Mouse (Mus musculus) brain, embryonic 14.5 days (tissue): ENCODE data around the gene Lrcol1. TPM values are rescaled to one million over a fixed set of nuclear protein-coding genes. Genes with fewer than 3 reads are reported as not detected.

Experiments used
- DNase-seq: peaks from one replicate; pipeline ENCODE4 v3.0.0-alpha.2; 2011; ENCODE audit warnings: low read depth
- CTCF ChIP-seq: fragments of 200-500 bp; IDR thresholded peaks from 2 replicates; pipeline ENCODE4 v1.5.1; 2012; ENCODE audit warnings: inconsistent platforms, mild to moderate bottlenecking, moderate library complexity, borderline replicate concordance; ENCODE audit not compliant: insufficient read depth, insufficient read length; ENCODE audit errors: extremely low read depth
- POLR2A ChIP-seq: fragments of 200-500 bp; IDR thresholded peaks from 2 replicates; pipeline ENCODE4 v1.6.1; 2012; ENCODE audit warnings: mild to moderate bottlenecking, inconsistent platforms, borderline replicate concordance; ENCODE audit not compliant: poor library complexity, insufficient read depth, insufficient read length, severe bottlenecking; ENCODE audit errors: extremely low read depth
- polyA plus RNA-seq: library from polyadenylated mRNA; depleted of rRNA; stranded (reverse); fragments of >200 nt; gene quantifications from 2 replicates; pipeline ENCODE4 v1.2.3, GENCODE M21; 2012

The Lrcol1 gene
- polyA plus RNA-seq, 1 experiment: not detected

DNA sequence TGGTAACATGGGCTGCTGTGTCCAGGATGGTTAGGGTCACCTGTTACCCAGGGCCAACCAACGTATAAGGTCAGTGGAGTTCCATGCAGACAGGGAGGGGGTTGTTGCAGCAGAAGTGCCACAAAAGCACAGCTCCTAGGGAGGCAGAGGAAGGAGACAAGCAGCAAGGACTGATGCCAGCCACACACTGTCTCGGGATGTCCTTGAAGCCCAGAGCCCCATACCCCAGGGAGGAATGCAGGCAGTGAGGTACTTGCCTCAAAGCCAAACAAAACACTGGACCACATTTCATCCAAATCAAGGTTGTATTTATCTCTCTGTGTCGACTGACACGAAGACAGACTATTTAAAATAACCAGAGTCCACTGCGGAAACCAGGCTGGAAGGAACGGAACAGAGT is 16.9 kb downstream of the Lrcol1 start:
- DNase-seq: no peak
- TF ChIP-seq POLR2A: no peak
- no peak for TF ChIP-seq CTCF

DNA sequence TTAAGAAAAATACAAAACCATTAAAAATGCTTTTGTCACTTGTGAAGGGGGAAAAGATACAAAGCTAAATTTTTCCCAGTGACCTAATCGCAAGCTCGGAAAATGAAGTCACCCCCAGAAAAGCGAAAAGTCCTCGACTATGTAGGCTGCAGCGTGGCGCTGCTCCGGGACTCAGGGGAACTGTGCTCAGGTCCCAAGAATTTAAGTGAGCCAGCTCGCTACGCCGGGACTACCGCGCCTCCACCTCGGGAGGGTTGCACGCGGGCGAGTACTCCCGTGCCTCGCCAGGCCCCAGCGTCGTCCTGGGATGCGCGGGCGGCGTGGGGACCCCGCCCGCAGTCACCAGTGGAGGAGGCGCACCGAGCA is 18.3 kb downstream of the Lrcol1 start:
- DNase-seq: no peak
- TF ChIP-seq CTCF (no peak), POLR2A (no peak)

DNA sequence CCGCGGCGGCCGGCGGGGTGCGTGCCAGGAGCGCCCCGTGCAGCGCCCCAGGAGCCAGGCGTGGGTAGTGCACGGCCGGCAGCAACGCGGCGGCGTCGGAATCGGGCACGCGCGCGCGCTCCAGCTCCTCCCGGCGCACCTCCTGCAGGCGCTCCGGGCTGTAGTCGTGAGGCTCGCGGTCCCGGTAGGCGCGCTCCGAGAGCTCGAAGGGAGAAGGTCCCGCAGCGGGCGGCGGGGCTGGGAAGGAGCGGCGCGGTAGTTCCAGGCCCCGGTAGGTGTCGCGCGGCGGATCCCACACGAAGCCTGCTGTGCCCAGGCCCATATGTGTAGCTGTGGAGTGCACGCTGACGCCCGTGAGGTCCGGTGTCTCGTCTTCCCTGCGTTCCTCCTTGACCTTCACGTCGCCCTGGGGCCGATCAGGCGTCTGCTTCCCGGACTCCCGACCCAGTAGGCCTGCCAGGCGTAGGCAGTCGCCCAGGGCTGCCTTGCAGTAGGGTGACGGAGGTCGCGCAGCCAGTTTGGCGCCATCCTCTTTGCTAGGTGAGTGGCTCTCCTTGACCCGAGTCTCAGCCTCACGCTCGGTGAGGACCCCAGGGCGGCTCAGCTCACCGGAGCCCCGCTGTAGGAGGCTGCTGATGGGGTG is 18.8 kb downstream of the Lrcol1 start:
- peak; percentile 86 for DNase-seq
- TF ChIP-seq POLR2A (no peak), CTCF (peak; percentile 46)

DNA sequence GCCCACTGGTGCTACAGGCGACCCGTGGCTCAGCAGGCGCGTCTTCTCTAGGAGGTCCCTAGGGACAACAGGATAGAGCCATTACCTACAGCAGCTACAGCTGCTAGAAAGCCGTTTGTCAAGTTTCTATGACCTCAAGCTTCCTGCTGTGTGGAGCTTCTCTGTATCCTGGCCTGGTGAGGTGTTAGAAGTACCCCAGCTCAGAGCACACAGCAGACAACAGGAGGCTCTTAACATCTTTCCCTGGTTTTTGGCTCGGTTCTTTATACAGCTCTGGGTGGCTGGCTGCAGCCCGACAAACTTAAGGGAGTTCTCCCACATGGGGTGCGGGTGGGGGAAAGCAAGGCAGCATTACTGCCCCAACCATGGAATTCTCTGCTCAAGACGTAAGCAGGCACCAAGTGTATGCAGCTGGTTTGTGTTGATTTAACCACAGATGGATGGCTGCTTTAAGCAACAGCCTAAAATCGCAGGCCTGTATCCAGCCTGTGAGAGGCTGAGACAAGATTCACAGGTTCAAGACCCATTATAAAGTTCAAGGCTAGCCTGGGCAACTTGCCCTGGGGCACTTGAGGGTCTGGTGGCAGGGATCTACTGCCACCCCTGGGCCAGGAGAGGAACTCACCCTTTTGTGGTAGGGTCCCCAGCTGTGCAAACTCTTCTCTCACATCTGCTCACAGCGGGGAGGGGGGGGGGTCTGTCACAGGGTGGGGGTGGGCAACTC is 19.5 kb downstream of the Lrcol1 start:
- TF ChIP-seq CTCF (peak; percentile 25; the same call in 1 of the 2 replicates), POLR2A (no peak)
- DNase-seq: peak; percentile 29

DNA sequence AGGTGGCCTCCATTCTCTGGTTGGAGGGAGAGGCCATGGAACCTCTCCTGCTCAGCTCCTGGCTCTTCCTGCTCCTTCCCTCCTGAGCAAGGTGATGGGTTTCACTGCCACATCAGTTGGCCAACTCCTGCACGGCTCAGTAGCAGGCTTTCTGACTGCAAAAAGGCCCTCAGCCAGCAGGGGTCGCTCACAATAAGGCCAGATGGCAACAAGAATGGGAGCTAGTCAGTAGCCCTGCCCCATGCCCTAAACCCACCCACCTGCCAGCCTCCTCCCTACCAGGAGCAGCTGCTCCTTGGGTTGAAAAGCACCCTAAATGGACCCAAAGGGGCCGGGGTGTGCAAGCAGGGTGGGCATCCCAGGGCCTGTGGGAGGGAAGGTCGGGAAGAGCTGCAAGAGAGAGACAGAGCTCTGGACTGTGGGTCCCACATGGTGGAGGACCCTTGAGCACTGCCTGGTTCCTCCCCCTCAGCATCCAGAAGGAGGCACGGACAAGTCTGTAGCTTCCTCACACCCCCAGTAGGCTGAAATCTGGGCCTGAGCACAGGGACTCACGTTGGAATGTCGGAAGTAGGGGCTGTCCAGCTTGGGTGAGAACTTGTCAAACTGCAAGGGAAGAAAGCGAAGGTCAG is 32.4 kb downstream of the Lrcol1 start:
- TF ChIP-seq POLR2A: no peak
- peak; percentile 91 for TF ChIP-seq CTCF

DNA sequence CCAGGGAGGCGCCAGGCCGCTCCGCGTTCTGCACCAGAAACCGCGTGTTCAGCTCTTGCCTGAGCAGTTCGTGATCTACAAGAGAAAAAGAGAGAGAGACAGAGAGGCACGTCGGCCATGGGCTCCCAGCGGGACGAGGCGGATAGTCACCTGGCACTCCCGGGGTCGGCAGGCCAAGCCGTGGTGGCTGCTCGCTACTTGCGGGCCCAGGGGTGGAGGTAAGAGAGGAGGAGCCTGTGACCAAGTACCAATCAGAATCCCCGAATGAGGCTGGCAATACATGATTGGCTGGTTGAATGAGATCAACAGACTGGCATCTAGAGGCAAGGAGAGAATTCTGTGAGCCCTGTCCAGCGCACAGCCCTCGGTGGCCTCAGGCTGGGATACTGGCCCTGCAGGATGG is 33.7 kb downstream of the Lrcol1 start:
- TF ChIP-seq POLR2A (no peak), CTCF (no peak)
- peak; percentile 50 for DNase-seq

More for the DNA sequence above, 32.4 kb downstream of the Lrcol1 start:
- DNase-seq: peak; percentile 85

GRCm38 (mm10) chr5:110379086-110379485 is 34.6 kb downstream of the Lrcol1 start:
- DNase-seq: no peak
- TF ChIP-seq CTCF (no peak), POLR2A (no peak)

DNA sequence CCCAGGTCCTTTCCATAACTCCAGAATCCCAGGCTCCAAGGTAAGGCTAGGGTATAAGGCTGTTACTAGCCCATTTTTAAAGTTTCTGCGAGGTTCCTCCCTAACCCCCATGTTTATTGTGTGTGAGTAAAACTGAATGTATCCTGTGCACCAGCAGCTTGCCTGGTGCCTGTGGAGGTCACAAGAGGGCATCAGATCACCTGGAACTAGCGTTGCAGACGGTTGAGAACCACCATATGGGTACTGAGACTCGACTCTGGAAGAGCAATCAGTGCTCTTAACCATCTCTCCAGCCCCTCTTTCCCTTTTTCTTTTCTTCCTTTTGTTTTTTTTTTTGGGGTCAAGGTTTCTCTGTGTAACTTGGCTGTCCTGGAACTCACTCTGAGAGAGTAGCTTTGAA is 35.3 kb downstream of the Lrcol1 start:
- TF ChIP-seq CTCF (no peak), POLR2A (no peak)
- DNase-seq: no peak

DNA sequence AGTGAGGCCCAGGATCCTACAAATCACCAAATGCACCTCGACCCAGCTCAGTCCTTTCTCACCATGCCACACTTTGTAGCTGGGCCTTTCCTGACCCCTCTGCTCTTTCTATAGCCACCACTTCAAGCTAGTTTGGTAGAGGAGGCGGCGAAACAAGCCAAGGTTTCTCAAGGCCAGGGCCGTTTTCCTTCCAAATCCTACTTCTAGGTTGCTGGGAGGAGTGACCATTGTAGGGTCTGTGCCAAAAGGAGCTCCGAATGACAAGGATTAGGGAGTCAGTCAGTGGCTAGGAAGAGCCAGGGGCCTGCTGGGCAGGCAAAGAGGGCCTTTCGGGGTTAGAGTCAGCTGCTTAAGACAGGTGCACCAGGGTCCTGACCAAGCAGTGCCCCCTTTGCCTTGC is 40.0 kb downstream of the Lrcol1 start:
- no peak for DNase-seq
- TF ChIP-seq CTCF (no peak), POLR2A (no peak)

DNA sequence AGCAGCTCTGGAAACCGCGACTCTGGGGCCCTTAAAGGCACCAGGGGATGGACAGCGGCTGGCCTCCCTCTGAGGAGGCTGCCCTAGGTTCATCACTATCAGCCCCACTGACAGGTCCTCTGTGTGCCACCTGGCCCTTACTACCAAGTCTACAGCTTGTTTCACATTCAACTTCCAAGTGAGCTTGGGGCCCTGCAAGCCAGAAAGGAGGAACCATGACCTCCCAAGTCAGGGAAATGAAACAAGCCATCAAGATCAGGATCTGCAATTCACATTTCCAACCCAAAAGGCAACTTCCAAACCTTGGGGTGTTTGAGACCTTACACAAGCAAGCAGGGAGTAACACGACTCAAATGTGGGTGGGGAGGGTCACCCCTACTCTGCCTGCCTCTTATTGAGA is 40.7 kb downstream of the Lrcol1 start:
- TF ChIP-seq CTCF: no peak
- TF ChIP-seq POLR2A: no peak
- DNase-seq: no peak

GRCm38 (mm10) chr5:110386371-110387330 is 42.1 kb downstream of the Lrcol1 start:
- TF ChIP-seq CTCF: no peak
- TF ChIP-seq POLR2A: peak; percentile 92

GRCm38 (mm10) chr5:110387332-110387731 is 42.8 kb downstream of the Lrcol1 start:
- TF ChIP-seq POLR2A (no peak), CTCF (no peak)

More at GRCm38 (mm10) chr5:110386371-110387330, 42.1 kb downstream of the Lrcol1 start:
- peak; percentile 90 for DNase-seq

More at GRCm38 (mm10) chr5:110387332-110387731, 42.8 kb downstream of the Lrcol1 start:
- DNase-seq: no peak
